Mouse (Mus musculus): ENCODE results near the gene Zmat5. TPM values are rescaled to one million over a fixed set of nuclear protein-coding genes. Genes with fewer than 3 reads are reported as not detected.

Zmat5 gene
- polyA plus RNA-seq, 2 experiments: 15.5 to 25.7 TPM

DNA sequence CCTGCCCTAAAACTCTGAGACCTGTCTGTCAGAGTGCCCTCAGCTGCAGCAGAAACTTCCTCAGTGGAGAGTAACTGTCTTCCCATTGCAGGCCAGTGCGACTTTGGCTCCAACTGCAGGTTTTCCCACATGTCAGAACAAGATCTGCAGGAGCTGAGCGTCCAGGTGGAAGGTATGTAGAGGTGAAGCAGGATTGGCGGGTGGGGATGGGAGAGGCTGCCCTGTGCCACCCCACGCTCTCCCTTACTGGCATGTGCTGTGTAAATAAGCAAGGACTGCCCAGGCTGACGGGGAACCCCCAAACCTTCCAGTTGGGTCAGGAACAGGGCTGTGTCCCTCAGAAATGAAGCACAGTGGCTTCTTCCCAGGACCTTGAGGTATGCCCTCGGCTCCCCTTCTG lies 25.6 kb downstream of the Zmat5 start:
- TF ChIP-seq CTCF (IDR thresholded peaks at IDR 0.05; ENCODE audit: low read depth): no peak
- no peak for TF ChIP-seq EP300 (IDR thresholded peaks at IDR 0.05; ENCODE audit: low read depth)

DNA sequence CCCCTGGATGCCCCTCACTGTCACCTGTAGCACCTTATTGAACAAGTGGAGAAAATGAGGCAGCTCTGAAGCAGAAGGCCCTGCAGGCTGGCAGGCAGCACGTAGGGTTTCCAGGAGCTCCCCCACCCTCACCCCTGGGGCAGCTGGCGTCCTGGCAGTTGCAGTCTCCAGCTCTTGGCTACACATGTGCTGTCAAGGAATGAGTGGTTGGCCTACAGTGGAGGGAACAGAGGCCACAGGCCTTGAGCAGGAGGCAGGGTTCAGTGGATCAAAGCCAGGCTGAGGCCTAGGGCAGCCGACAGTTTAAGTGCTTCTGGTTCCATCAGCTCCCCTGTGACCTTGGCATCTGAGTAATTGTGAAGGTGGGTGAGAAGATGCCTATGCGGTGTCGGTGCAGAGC lies 26.4 kb downstream of the Zmat5 start:
- ATAC-seq (ENCODE audit: insufficient read depth): no peak
- TF ChIP-seq EP300 (IDR thresholded peaks at IDR 0.05; ENCODE audit: low read depth): no peak
- TF ChIP-seq CTCF (IDR thresholded peaks at IDR 0.05; ENCODE audit: low read depth): no peak
- no peaks in the 10 kb centered on the region for H3K36me3 ChIP-seq (replicated peaks; ENCODE audit: control insufficient read depth, insufficient read depth, low read depth)
- no peak for DNase-seq (ENCODE audit: low read depth in 3 of 3, low spot score in 3 of 3)
- H3K27me3 ChIP-seq (ENCODE audit: control insufficient read depth, insufficient read depth, low read length): no peaks in the 10 kb centered on the region
- H3K9ac ChIP-seq (replicated peaks): no peak overlapping the region
- no peak overlapping the region for H3K27ac ChIP-seq
- no peaks in the 10 kb centered on the region for H3K9me3 ChIP-seq (ENCODE audit: control insufficient read depth, low read length)
- no peak overlapping the region for H3K4me2 ChIP-seq (ENCODE audit: low read depth)
- 83% methylated on average over 5 of the region's 5 CpGs for WGBS (ENCODE audit: insufficient replicate concordance)
- H3K4me1 ChIP-seq (replicated peaks; ENCODE audit: control insufficient read depth in 2 of 2, insufficient read depth in 2 of 2, low read length in 1 of 2): no peaks in the 10 kb centered on the region
- no peak overlapping the region for H3K4me3 ChIP-seq (ENCODE audit: insufficient read depth in 1 of 2, low read depth in 2 of 2, low read length in 2 of 2)

More for the DNA sequence above, 25.6 kb downstream of the Zmat5 start:
- no peak overlapping the region for H3K4me3 ChIP-seq (ENCODE audit: insufficient read depth in 1 of 2, low read depth in 2 of 2, low read length in 2 of 2)
- H3K4me2 ChIP-seq (ENCODE audit: low read depth): no peak overlapping the region
- H3K36me3 ChIP-seq (replicated peaks; ENCODE audit: control insufficient read depth, insufficient read depth, low read depth): no peaks in the 10 kb centered on the region
- no peaks in the 10 kb centered on the region for H3K27me3 ChIP-seq (ENCODE audit: control insufficient read depth, insufficient read depth, low read length)
- H3K27ac ChIP-seq: no peak overlapping the region
- no peak overlapping the region for H3K9ac ChIP-seq (replicated peaks)
- WGBS (ENCODE audit: insufficient replicate concordance): 71% methylated on average over 6 of the region's 6 CpGs
- ATAC-seq (ENCODE audit: insufficient read depth): no peak
- no peaks in the 10 kb centered on the region for H3K9me3 ChIP-seq (ENCODE audit: control insufficient read depth, low read length)
- no peaks in the 10 kb centered on the region for H3K4me1 ChIP-seq (replicated peaks; ENCODE audit: control insufficient read depth in 2 of 2, insufficient read depth in 2 of 2, low read length in 1 of 2)
- no peak for DNase-seq (ENCODE audit: low read depth in 3 of 3, low spot score in 3 of 3)

DNA sequence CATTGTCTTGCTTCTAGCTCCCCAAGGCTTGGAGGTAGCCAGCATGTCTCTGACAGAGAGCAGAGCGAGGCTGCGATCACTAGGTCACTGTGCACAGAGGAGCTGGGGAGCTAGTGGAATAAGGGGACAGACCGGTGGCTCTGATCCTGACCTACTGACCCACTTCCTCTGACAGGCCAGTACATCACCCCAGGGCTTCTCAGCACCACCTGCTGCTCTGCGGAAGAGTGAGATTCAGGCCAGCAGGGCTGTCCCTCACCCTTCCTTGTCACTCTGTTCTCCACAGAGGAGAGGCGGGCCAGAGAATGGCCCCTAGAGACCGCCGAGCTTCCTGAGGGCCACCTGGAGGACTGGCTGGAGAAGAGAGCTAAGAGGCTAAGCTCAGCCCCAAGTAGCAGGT lies 27.3 kb downstream of the Zmat5 start:
- H3K4me2 ChIP-seq (ENCODE audit: low read depth): no peak overlapping the region
- no peaks in the 10 kb centered on the region for H3K36me3 ChIP-seq (replicated peaks; ENCODE audit: control insufficient read depth, insufficient read depth, low read depth)
- WGBS (ENCODE audit: insufficient replicate concordance): 80% methylated on average over 7 of the region's 7 CpGs
- ATAC-seq (ENCODE audit: insufficient read depth) (no peak), DNase-seq (ENCODE audit: low read depth in 3 of 3, low spot score in 3 of 3) (no peak)
- H3K4me3 ChIP-seq (ENCODE audit: insufficient read depth in 1 of 2, low read depth in 2 of 2, low read length in 2 of 2): no peak overlapping the region
- TF ChIP-seq CTCF (IDR thresholded peaks at IDR 0.05; ENCODE audit: low read depth) (no peak), EP300 (IDR thresholded peaks at IDR 0.05; ENCODE audit: low read depth) (no peak)
- no peaks in the 10 kb centered on the region for H3K27me3 ChIP-seq (ENCODE audit: control insufficient read depth, insufficient read depth, low read length)
- H3K4me1 ChIP-seq (replicated peaks; ENCODE audit: control insufficient read depth in 2 of 2, insufficient read depth in 2 of 2, low read length in 1 of 2): no peaks in the 10 kb centered on the region
- H3K9ac ChIP-seq (replicated peaks): no peak overlapping the region
- no peak overlapping the region for H3K27ac ChIP-seq
- H3K9me3 ChIP-seq (ENCODE audit: control insufficient read depth, low read length): no peaks in the 10 kb centered on the region

DNA sequence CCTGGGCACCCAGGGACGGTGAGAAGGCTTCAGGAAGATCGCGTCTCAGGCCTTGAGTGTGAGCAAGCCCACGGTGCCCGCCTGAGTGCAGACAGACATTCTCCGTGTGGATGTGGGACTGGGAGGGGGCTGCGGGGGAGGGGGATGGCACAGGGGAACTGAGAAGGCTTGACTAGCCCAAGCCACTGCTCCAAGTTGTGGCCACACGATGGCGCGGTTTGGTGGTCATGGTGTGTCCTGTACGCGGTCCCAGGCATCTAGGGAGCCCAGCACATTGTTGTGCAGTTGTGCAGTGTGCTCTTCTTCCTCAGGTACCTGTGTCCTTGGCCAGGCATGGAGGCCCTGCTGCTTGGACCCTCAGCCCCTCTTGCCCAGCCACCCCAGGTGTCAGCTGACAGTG lies 29.7 kb downstream of the Zmat5 start:
- peak; percentile 46 for TF ChIP-seq CTCF (IDR thresholded peaks at IDR 0.05; ENCODE audit: low read depth)
- no peak for TF ChIP-seq EP300 (IDR thresholded peaks at IDR 0.05; ENCODE audit: low read depth)
- H3K27me3 ChIP-seq (ENCODE audit: control insufficient read depth, insufficient read depth, low read length): no peaks in the 10 kb centered on the region
- ATAC-seq (ENCODE audit: insufficient read depth) (no peak), DNase-seq (ENCODE audit: low read depth in 3 of 3, low spot score in 3 of 3) (no peak)
- WGBS (ENCODE audit: insufficient replicate concordance): 34% methylated on average over 12 of the region's 12 CpGs
- H3K36me3 ChIP-seq (replicated peaks; ENCODE audit: control insufficient read depth, insufficient read depth, low read depth): no peaks in the 10 kb centered on the region
- H3K4me2 ChIP-seq (ENCODE audit: low read depth): no peak overlapping the region
- no peaks in the 10 kb centered on the region for H3K4me1 ChIP-seq (replicated peaks; ENCODE audit: control insufficient read depth in 2 of 2, insufficient read depth in 2 of 2, low read length in 1 of 2)
- no peaks in the 10 kb centered on the region for H3K9me3 ChIP-seq (ENCODE audit: control insufficient read depth, low read length)
- H3K9ac ChIP-seq (replicated peaks): no peak overlapping the region
- no peak overlapping the region for H3K4me3 ChIP-seq (ENCODE audit: insufficient read depth in 1 of 2, low read depth in 2 of 2, low read length in 2 of 2)
- H3K27ac ChIP-seq: no peak overlapping the region

DNA sequence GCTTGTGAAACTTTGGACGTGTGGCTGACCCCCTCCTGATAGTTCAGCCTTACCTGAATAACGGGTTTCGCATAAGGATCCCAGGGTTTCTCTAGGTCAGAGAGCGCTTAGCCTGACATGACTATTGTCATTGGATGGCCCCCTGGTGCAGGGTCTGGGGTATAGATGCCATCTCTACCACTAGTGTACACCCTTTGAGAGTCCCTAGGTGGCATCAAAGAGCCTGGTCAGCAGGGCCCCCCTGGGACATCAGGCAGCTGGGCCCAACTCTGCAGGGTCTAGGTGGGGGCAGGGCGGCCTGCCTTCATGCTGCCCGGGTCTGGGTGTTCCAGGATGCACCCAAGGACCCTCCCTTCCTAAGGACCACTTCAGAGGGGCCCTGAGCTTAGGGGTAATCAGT lies 31.9 kb downstream of the Zmat5 start:
- Histone ChIP-seq H3K4me1 (replicated peaks; ENCODE audit: control insufficient read depth in 2 of 2, insufficient read depth in 2 of 2, low read length in 1 of 2) (no peaks in the 10 kb centered on the region), H3K9me3 (ENCODE audit: control insufficient read depth, low read length) (no peaks in the 10 kb centered on the region), H3K4me2 (ENCODE audit: low read depth) (no peak overlapping the region), H3K9ac (replicated peaks) (no peak overlapping the region), H3K36me3 (replicated peaks; ENCODE audit: control insufficient read depth, insufficient read depth, low read depth) (no peaks in the 10 kb centered on the region), H3K27ac (no peak overlapping the region), H3K4me3 (ENCODE audit: insufficient read depth in 1 of 2, low read depth in 2 of 2, low read length in 2 of 2) (no peak overlapping the region), H3K27me3 (ENCODE audit: control insufficient read depth, insufficient read depth, low read length) (no peaks in the 10 kb centered on the region)
- TF ChIP-seq EP300 (IDR thresholded peaks at IDR 0.05; ENCODE audit: low read depth): no peak
- TF ChIP-seq CTCF (IDR thresholded peaks at IDR 0.05; ENCODE audit: low read depth): no peak
- DNase-seq (ENCODE audit: low read depth in 3 of 3, low spot score in 3 of 3): no peak
- 65% methylated on average over 6 of the region's 6 CpGs for WGBS (ENCODE audit: insufficient replicate concordance)
- no peak for ATAC-seq (ENCODE audit: insufficient read depth)
